Mouse (Mus musculus) liver, embryonic 14.5 days (tissue): Measurements from ENCODE around the gene Cfap77.

ENCODE experiments used
- CTCF ChIP-seq: IDR thresholded peaks from 2 replicates; pipeline ENCODE4 v1.5.1; 2016; ENCODE audit warnings: antibody characterized with exemption, low read depth, control low read depth
- EP300 ChIP-seq: IDR thresholded peaks from 2 replicates; pipeline ENCODE4 v1.6.1; 2016; ENCODE audit warnings: antibody characterized with exemption, low read depth

- TF ChIP-seq CTCF = no peak
- TF ChIP-seq EP300 = no peak
Observed at GRCm38 (mm10) chr2:28904786-28905185, 150.1 kb downstream of the Cfap77 start.
